8 mouse cellular contexts compared by ENCODE assay signal in the genomic region with DNA sequence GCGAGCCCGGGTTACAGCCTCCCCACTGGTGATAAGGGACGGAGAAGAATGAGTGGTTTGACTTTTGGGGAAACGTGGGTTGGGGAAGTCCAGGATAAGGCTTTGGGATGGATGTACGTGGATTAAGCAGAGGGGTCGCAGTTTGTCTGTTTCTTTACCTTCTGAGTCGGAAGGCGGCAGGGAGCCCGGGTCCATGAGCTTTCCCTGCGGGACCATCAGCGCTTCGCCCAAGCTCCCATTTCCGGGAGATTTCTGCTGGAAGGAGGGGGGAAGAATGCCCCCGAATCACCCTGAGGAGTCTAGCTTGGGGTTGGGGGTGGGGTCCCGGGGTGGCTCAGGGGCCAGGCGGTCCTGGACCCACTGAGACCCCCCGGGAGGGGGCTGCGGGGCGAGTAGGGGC. TPM values are rescaled to one million over a fixed set of nuclear protein-coding genes. Genes with fewer than 3 reads are reported as not detected.
DNase-seq lines count a peak whose midpoint lies in the region; ATAC-seq lines count a peak whose summit lies in the region.

No protein-coding gene starts in this region.

- H3K36me3 ChIP-seq in kidney, embryonic 15.5 days = no peaks in the 10 kb centered on the region
- H3K36me3 ChIP-seq in embryonic facial prominence, embryonic 10.5 days (replicated peaks) = no peaks in the 10 kb centered on the region
- H3K36me3 ChIP-seq in intestine, embryonic 16.5 days (ENCODE audit: control insufficient read depth, insufficient read depth, low read length) = no peaks in the 10 kb centered on the region
- no peaks in the 10 kb centered on the region for H3K36me3 ChIP-seq in neural tube, embryonic 13.5 days

- no peaks in the 10 kb centered on the region for H3K9me3 ChIP-seq in kidney, embryonic 15.5 days (replicated peaks)
- no peaks in the 10 kb centered on the region for H3K9me3 ChIP-seq in embryonic facial prominence, embryonic 10.5 days
- H3K9me3 ChIP-seq in intestine, embryonic 16.5 days (ENCODE audit: control insufficient read depth, low read length) = no peaks in the 10 kb centered on the region
- H3K9me3 ChIP-seq in neural tube, embryonic 13.5 days = no peaks in the 10 kb centered on the region

- no peak; the same call in 1 of the 2 replicates for ATAC-seq in kidney, embryonic 15.5 days (replicated peaks; ENCODE audit: low FRiP score)
- no peak for ATAC-seq in intestine, embryonic 16.5 days
- ATAC-seq in neural tube, embryonic 13.5 days (ENCODE audit: low read depth) = no peak

- no peak for DNase-seq in kidney, postnatal 25 days
- DNase-seq in embryonic facial prominence, embryonic 10.5 days (ENCODE audit: low spot score) = no peak
- DNase-seq in spleen, postnatal 14 days (ENCODE audit: low spot score in 2 of 2) = no peak
- no peak for DNase-seq in left cerebral cortex, adult 18-20 months (ENCODE audit: low spot score in 2 of 2)
- DNase-seq in yolk sac, embryonic 10.5 days (ENCODE audit: low spot score) = no peak

- H3K4me1 ChIP-seq in kidney, embryonic 15.5 days = peaks cover 71% of the 10 kb centered on the region
- peaks cover 61% of the 10 kb centered on the region for H3K4me1 ChIP-seq in embryonic facial prominence, embryonic 10.5 days
- peaks cover 10% of the 10 kb centered on the region for H3K4me1 ChIP-seq in intestine, embryonic 16.5 days (ENCODE audit: control insufficient read depth, insufficient read depth, low read length)
- peaks cover 24% of the 10 kb centered on the region for H3K4me1 ChIP-seq in neural tube, embryonic 13.5 days (replicated peaks)

- peak overlapping the region; percentile 62 for H3K4me3 ChIP-seq in kidney, embryonic 15.5 days (replicated peaks)
- peak overlapping the region; percentile 67 for H3K4me3 ChIP-seq in embryonic facial prominence, embryonic 10.5 days
- peak overlapping the region; percentile 61 for H3K4me3 ChIP-seq in intestine, embryonic 16.5 days (ENCODE audit: low read length)
- peak overlapping the region; percentile 49 for H3K4me3 ChIP-seq in neural tube, embryonic 13.5 days

- H3K9ac ChIP-seq in kidney, embryonic 15.5 days = peak overlapping the region; percentile 63
- peak overlapping the region; percentile 63 for H3K9ac ChIP-seq in intestine, embryonic 16.5 days (ENCODE audit: low read depth, low read length)
- H3K9ac ChIP-seq in neural tube, embryonic 13.5 days = peak overlapping the region; percentile 68

- WGBS in kidney, embryonic 15.5 days = under 1% methylated on average over 19 of the region's 19 CpGs
- WGBS in embryonic facial prominence, embryonic 10.5 days = 1% methylated on average over 19 of the region's 19 CpGs
- 3% methylated on average over 16 of the region's 19 CpGs for WGBS in intestine, embryonic 16.5 days
- under 1% methylated on average over 19 of the region's 19 CpGs for WGBS in neural tube, embryonic 13.5 days

- H3K4me2 ChIP-seq in kidney, embryonic 15.5 days = peak overlapping the region; percentile 96
- H3K4me2 ChIP-seq in intestine, embryonic 16.5 days (ENCODE audit: low read depth, low read length) = peak overlapping the region; percentile 98
- peak overlapping the region; percentile 94 for H3K4me2 ChIP-seq in neural tube, embryonic 13.5 days

- peaks cover 67% of the 10 kb centered on the region for H3K27me3 ChIP-seq in kidney, embryonic 15.5 days
- peaks cover 94% of the 10 kb centered on the region for H3K27me3 ChIP-seq in embryonic facial prominence, embryonic 10.5 days (replicated peaks; ENCODE audit: low read depth, poor library complexity, severe bottlenecking)
- H3K27me3 ChIP-seq in intestine, embryonic 16.5 days (replicated peaks; ENCODE audit: control insufficient read depth, insufficient read depth, low read length) = peaks cover 46% of the 10 kb centered on the region
- peaks cover 86% of the 10 kb centered on the region for H3K27me3 ChIP-seq in neural tube, embryonic 13.5 days

- peak overlapping the region; percentile 96 for H3K27ac ChIP-seq in kidney, embryonic 15.5 days
- H3K27ac ChIP-seq in embryonic facial prominence, embryonic 10.5 days (replicated peaks) = peak overlapping the region; percentile 92
- no peak overlapping the region for H3K27ac ChIP-seq in intestine, embryonic 16.5 days (ENCODE audit: low read length)
- H3K27ac ChIP-seq in neural tube, embryonic 13.5 days (replicated peaks) = no peak overlapping the region

RNA-seq across cellular contexts. Expression of gene Etv4, which starts 1.1 kb away (rescaled TPM):
- 59.3 and 60.2 TPM in 2 replicates for polyA plus RNA-seq in kidney, embryonic 15.5 days (2015; fragmentation: Nextera tagmentation; extraction: Ambion mirVana)
- 15.9 and 18.9 TPM in 2 replicates for polyA plus RNA-seq in embryonic facial prominence, embryonic 10.5 days (2016; fragmentation: Nextera tagmentation; extraction: Ambion mirVana)
- 3.8 and 4.8 TPM in 2 replicates for polyA plus RNA-seq in intestine, embryonic 16.5 days (2015; fragmentation: Nextera tagmentation; extraction: Ambion mirVana)
- 14.5 and 16.0 TPM in 2 replicates for polyA plus RNA-seq in neural tube, embryonic 13.5 days (2015; fragmentation: Nextera tagmentation; extraction: Ambion mirVana)
- total RNA-seq in left cerebral cortex, adult 18-20 months (2021) = 10 to 100 TPM; 11.5 to 15.1 TPM

RNA-seq across cellular contexts. Expression of gene Dhx8, which starts 51.4 kb away (rescaled TPM):
- 32.3 and 36.1 TPM in 2 replicates for polyA plus RNA-seq in kidney, embryonic 15.5 days (2015; fragmentation: Nextera tagmentation; extraction: Ambion mirVana)
- polyA plus RNA-seq in embryonic facial prominence, embryonic 10.5 days (2016; fragmentation: Nextera tagmentation; extraction: Ambion mirVana) = 50.5 and 52.3 TPM in 2 replicates
- 21.4 and 23.0 TPM in 2 replicates for polyA plus RNA-seq in intestine, embryonic 16.5 days (2015; fragmentation: Nextera tagmentation; extraction: Ambion mirVana)
- 28.5 and 35.7 TPM in 2 replicates for polyA plus RNA-seq in neural tube, embryonic 13.5 days (2015; fragmentation: Nextera tagmentation; extraction: Ambion mirVana)
- total RNA-seq in left cerebral cortex, adult 18-20 months (2021) = 10 to 100 TPM; 35.5 to 37.2 TPM

Comparison
In these comparisons a context has a peak if more than half of its experiments do, and no peak if none do; other contexts are left out.
1. H3K27ac ChIP-seq: peak in kidney, embryonic 15.5 days (single experiment) and embryonic facial prominence, embryonic 10.5 days (single experiment); none in intestine, embryonic 16.5 days (single experiment) and neural tube, embryonic 13.5 days (single experiment).
2. Peak in every context shown above with its lines, with median percentiles within 50 percentile points of each other: H3K4me2 ChIP-seq, H3K4me3 ChIP-seq and H3K9ac ChIP-seq.